Mouse (Mus musculus) myocyte (in vitro differentiated cells): ENCODE measurements around the gene Eif4e3.

Experiments
- CEBPB ChIP-seq: IDR thresholded peaks from 2 replicates; pipeline ENCODE4 v1.6.1; 2011; ENCODE audit warnings: mild to moderate bottlenecking, moderate library complexity; ENCODE audit not compliant: poor library complexity, insufficient read depth, severe bottlenecking
- MAX ChIP-seq: IDR thresholded peaks from one replicate; pipeline ENCODE4 v1.6.1; 2011; ENCODE audit warnings: low read depth, mild to moderate bottlenecking, control low read depth
- MYOD1 ChIP-seq, 3 experiments: IDR thresholded peaks; one replicate each; pipeline ENCODE4 v1.6.1; 2011; ENCODE audit warnings: control low read depth in 2 of 3, low read depth in 2 of 3, mild to moderate bottlenecking in 2 of 3, moderate library complexity in 1 of 3; ENCODE audit not compliant: insufficient read length in 2 of 3, control insufficient read depth in 1 of 3
- POLR2A ChIP-seq: IDR thresholded peaks from one replicate; pipeline ENCODE4 v1.6.1; 2011; ENCODE audit warnings: low read depth, mild to moderate bottlenecking, control low read depth, moderate library complexity; ENCODE audit not compliant: insufficient read length
- REST ChIP-seq: IDR thresholded peaks from one replicate; pipeline ENCODE4 v1.6.1; 2011; ENCODE audit warnings: mild to moderate bottlenecking, control low read depth, moderate library complexity; ENCODE audit not compliant: insufficient read depth, insufficient read length
- TCF3 ChIP-seq: IDR thresholded peaks from one replicate; pipeline ENCODE4 v1.6.1; 2011; ENCODE audit warnings: low read depth, control low read depth; ENCODE audit not compliant: insufficient read length
- USF1 ChIP-seq: IDR thresholded peaks from one replicate; pipeline ENCODE4 v1.6.1; 2011; ENCODE audit warnings: low read depth, mild to moderate bottlenecking, control low read depth, moderate library complexity

- no peak for TF ChIP-seq USF1
- no peak for TF ChIP-seq REST
- no peak for TF ChIP-seq POLR2A
- no peak for TF ChIP-seq MAX
- TF ChIP-seq MYOD1 (IDR thresholded peaks at IDR 0.05; ENCODE audit: control insufficient read depth in 1 of 3, insufficient read length in 2 of 3, low read depth in 2 of 3), result no peak
- no peak for TF ChIP-seq TCF3
- TF ChIP-seq CEBPB, result no peak
Observed at GRCm38 (mm10) chr6:99619964-99620363, 46.6 kb downstream of the Eif4e3 start.
